Mouse (Mus musculus) lung, postnatal 0 days (tissue): ENCODE results near the gene Grm1. TPM values are rescaled to one million over a fixed set of nuclear protein-coding genes. Genes with fewer than 3 reads are reported as not detected.

Source experiments
- ATAC-seq: fragments of 200-750 bp; cut with Nextera tagmentation; 2 replicates; pipeline ENCODE4 v1.8.0; 2017; ENCODE audit warnings: moderate library complexity
- DNase-seq: peaks from one replicate; pipeline ENCODE4 v3.0.0-alpha.2; 2016; ENCODE audit warnings: low spot score
- H3K27ac ChIP-seq: fragments of 300-500 bp; sonication (generic); 2 replicates; pipeline ENCODE4 v1.5.1; 2014; ENCODE audit warnings: antibody characterized with exemption, mild to moderate bottlenecking, low read length, mixed read lengths
- H3K27me3 ChIP-seq: fragments of 300-500 bp; sonication (generic); replicated peaks from 2 replicates; pipeline ENCODE4 v1.6.1; 2014; ENCODE audit warnings: low read length, mixed read lengths; ENCODE audit not compliant: insufficient read depth
- H3K36me3 ChIP-seq: fragments of 300-500 bp; sonication (generic); 2 replicates; pipeline ENCODE4 v1.6.1; 2014; ENCODE audit warnings: low read length, mixed read lengths; ENCODE audit not compliant: insufficient read depth
- H3K4me1 ChIP-seq: fragments of 300-500 bp; sonication (generic); 2 replicates; pipeline ENCODE4 v1.6.1; 2014; ENCODE audit warnings: antibody characterized with exemption, low read depth, low read length, mixed read lengths; ENCODE audit not compliant: insufficient read depth
- H3K4me2 ChIP-seq: fragments of 300-500 bp; sonication (generic); replicated peaks from 2 replicates; pipeline ENCODE4 v1.6.1; 2014; ENCODE audit warnings: low read depth, mild to moderate bottlenecking, low read length, moderate library complexity, mixed read lengths
- H3K4me3 ChIP-seq: fragments of 300-500 bp; sonication (generic); 2 replicates; pipeline ENCODE4 v1.5.1; 2014; ENCODE audit warnings: low read depth, low read length
- H3K9ac ChIP-seq: fragments of 300-500 bp; sonication (generic); replicated peaks from 2 replicates; pipeline ENCODE4 v1.6.1; 2014; ENCODE audit warnings: low read depth, mild to moderate bottlenecking
- H3K9me3 ChIP-seq: fragments of 300-500 bp; sonication (generic); 2 replicates; pipeline ENCODE4 v1.6.1; 2016; ENCODE audit warnings: low read length, mixed read lengths
- CTCF ChIP-seq: IDR thresholded peaks from 2 replicates; pipeline ENCODE4 v1.5.1; 2016; ENCODE audit warnings: antibody characterized with exemption, mild to moderate bottlenecking
- EP300 ChIP-seq: IDR thresholded peaks from 2 replicates; pipeline ENCODE4 v1.6.1; 2016; ENCODE audit warnings: antibody characterized with exemption, mild to moderate bottlenecking, control low read depth
- WGBS: fragments of 180-500 bp; shearing (Covaris S2); extraction: QIAGEN DNeasy Blood & Tissue Kit; methylation state at CpG from one replicate; pipeline ENCODE4 v1.1.7; 2014; 5-methylcytosine and 5-hydroxymethylcytosine counted together
- polyA plus RNA-seq: library from polyadenylated mRNA; unstranded; fragments of >200 nt; fragmentation: Nextera tagmentation; extraction: Ambion mirVana; gene quantifications from 2 replicates; pipeline ENCODE4 v1.2.1, GENCODE M21; 2015

The Grm1 gene
- polyA plus RNA-seq, 1 experiment from 2014 or later = not detected

- Histone ChIP-seq H3K27me3 (no peaks in the 10 kb centered on the region), H3K36me3 (no peaks in the 10 kb centered on the region), H3K4me2 (no peak overlapping the region), H3K27ac (no peak overlapping the region), H3K9me3 (no peaks in the 10 kb centered on the region), H3K4me1 (no peaks in the 10 kb centered on the region), H3K4me3 (no peak overlapping the region), H3K9ac (no peak overlapping the region)
- WGBS = 22% methylated on average over 1 of the region's 1 CpGs
- ATAC-seq = no peak
- TF ChIP-seq CTCF (no peak), EP300 (no peak)
- DNase-seq = peak; percentile 60
These were observed 345.0 kb downstream of the Grm1 start for GRCm38 (mm10) chr10:10737041-10737681.

GRCm38 (mm10) chr10:10734561-10734960, 347.6 kb downstream of the Grm1 start:
- ATAC-seq (no peak), DNase-seq (no peak)
- Histone ChIP-seq H3K4me3 (no peak overlapping the region), H3K9me3 (no peaks in the 10 kb centered on the region), H3K27me3 (no peaks in the 10 kb centered on the region), H3K4me1 (no peaks in the 10 kb centered on the region), H3K36me3 (no peaks in the 10 kb centered on the region), H3K4me2 (no peak overlapping the region), H3K9ac (no peak overlapping the region), H3K27ac (no peak overlapping the region)
- no peak for TF ChIP-seq EP300
- TF ChIP-seq CTCF = no peak
- WGBS = 43% methylated on average over 5 of the region's 5 CpGs

DNA sequence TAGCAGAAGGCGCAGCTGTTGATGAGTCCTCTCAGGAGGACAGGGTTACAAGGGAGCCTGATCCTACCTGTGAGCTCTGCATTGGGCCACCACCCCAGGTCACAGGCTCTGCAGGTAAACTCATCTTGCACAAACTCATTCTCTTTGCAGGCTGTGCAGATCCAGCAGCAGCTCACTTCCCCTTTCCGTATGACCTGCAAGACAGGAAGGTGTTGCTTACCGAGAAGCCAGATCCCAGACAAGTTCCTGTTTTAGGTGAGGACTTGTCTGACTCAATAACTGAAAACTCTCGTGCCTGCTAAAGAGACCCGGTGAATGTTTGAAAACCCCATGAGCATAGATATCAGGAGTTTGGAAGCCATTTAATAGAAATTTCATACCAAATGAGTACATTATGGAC, 349.1 kb downstream of the Grm1 start:
- no peaks in the 10 kb centered on the region for H3K36me3 ChIP-seq
- no peaks in the 10 kb centered on the region for H3K9me3 ChIP-seq
- peak; percentile 20 for DNase-seq
- H3K27me3 ChIP-seq = no peaks in the 10 kb centered on the region
- no peak overlapping the region for H3K9ac ChIP-seq
- H3K27ac ChIP-seq = no peak overlapping the region
- ATAC-seq = 0 out of 2 replicates have a peak, but pooled peaks have one; percentile 17
- WGBS = 67% methylated on average over 5 of the region's 5 CpGs
- no peak overlapping the region for H3K4me2 ChIP-seq
- TF ChIP-seq CTCF (no peak), EP300 (no peak)
- H3K4me3 ChIP-seq = no peak overlapping the region
- H3K4me1 ChIP-seq = no peaks in the 10 kb centered on the region

DNA sequence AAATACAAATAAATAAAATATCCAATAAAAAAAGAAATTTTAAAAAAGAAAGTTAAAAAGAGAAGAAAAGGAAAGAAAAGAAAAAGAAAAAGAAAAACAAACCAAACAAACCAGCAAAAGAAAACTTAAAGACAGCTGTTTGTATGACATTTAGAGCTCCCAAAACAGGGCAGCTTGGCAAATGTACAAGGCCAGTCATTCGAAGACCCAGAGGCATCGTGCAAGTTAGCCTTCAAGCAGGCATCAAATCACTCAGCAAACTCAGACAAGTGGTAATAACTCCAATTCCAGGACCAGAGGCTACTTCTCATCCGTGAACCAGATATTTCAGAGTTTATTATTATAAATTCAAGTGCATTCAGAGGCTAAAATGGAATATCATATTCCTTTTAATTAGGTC, 355.7 kb downstream of the Grm1 start:
- Histone ChIP-seq H3K9ac (no peak overlapping the region), H3K27ac (no peak overlapping the region), H3K27me3 (no peaks in the 10 kb centered on the region), H3K4me1 (no peaks in the 10 kb centered on the region), H3K4me3 (no peak overlapping the region), H3K9me3 (no peaks in the 10 kb centered on the region), H3K36me3 (no peaks in the 10 kb centered on the region), H3K4me2 (no peak overlapping the region)
- no peak for TF ChIP-seq CTCF
- TF ChIP-seq EP300 = no peak
- ATAC-seq = no peak
- DNase-seq = no peak
- WGBS = 63% methylated on average over 3 of the region's 3 CpGs

DNA sequence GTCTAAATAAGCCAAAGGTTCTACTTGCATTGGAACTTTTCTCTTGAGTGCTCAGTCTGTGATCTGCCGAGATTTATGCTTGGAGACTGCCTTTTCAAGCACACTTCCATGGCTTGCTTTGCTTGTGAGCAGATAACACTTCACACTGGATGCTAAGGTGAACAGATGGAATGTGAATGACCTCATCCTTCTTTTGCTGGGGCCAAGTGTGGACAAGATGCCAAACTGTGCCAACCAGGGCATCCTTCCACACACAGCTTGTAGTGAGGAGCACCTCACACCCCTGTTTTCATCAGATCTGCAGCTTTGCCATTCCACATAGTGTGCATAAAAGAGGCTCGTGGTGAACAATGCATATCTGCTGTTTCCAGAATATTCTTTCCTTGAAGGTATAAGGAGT, 371.3 kb downstream of the Grm1 start:
- H3K9ac ChIP-seq = no peak overlapping the region
- H3K27me3 ChIP-seq = no peaks in the 10 kb centered on the region
- no peak for TF ChIP-seq CTCF
- H3K9me3 ChIP-seq = no peaks in the 10 kb centered on the region
- DNase-seq (no peak), ATAC-seq (no peak)
- H3K4me2 ChIP-seq = no peak overlapping the region
- H3K36me3 ChIP-seq = no peaks in the 10 kb centered on the region
- 53% methylated on average over 2 of the region's 2 CpGs for WGBS
- no peak overlapping the region for H3K4me3 ChIP-seq
- H3K4me1 ChIP-seq = no peaks in the 10 kb centered on the region
- no peak overlapping the region for H3K27ac ChIP-seq

DNA sequence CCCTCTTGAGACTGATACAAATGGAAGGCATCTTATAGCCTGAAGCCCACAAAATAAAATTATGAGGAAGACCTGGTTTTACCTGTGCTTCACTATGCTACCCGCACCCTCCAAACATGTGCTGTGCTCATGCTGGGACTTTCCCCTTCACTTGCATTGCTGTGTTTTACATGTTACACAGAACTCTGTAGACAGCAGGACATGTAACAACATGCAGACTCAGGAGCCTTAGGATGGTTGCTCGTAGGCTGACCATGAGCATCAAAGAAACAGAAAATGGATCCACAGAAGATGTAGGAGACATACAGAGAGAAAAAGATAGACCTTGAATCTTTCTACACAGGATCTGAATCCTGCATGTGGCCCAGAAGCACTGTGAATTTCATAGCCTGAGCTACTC, 371.8 kb downstream of the Grm1 start:
- ATAC-seq = no peak
- Histone ChIP-seq H3K27ac (no peak overlapping the region), H3K9ac (no peak overlapping the region), H3K36me3 (no peaks in the 10 kb centered on the region), H3K4me3 (no peak overlapping the region), H3K27me3 (no peaks in the 10 kb centered on the region), H3K4me2 (no peak overlapping the region), H3K9me3 (no peaks in the 10 kb centered on the region), H3K4me1 (no peaks in the 10 kb centered on the region)
- 85% methylated on average over 2 of the region's 2 CpGs for WGBS
- TF ChIP-seq CTCF (no peak), EP300 (no peak)
- no peak for DNase-seq

DNA sequence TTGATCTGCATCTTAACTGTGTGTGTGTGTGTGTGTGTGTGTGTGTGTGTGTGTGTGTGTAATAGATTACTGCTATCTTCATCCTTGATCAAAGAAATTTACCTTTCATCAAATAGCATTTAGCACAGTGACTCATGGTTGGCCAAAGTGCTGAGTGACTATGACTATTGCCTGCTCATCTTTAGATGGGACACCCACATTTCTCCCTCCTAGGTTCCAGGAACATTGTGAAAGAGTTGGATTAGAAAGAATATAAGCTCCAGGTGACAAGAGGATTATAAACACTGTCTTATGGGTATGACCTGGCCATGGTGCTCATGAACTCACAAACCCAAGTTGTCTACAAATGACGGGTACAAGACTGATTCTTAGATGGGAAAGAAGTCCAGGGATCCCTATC, 374.1 kb downstream of the Grm1 start:
- 76% methylated on average over 1 of the region's 1 CpGs for WGBS
- H3K27me3 ChIP-seq = no peaks in the 10 kb centered on the region
- no peak overlapping the region for H3K4me3 ChIP-seq
- no peak overlapping the region for H3K4me2 ChIP-seq
- no peak for TF ChIP-seq EP300
- H3K36me3 ChIP-seq = no peaks in the 10 kb centered on the region
- no peaks in the 10 kb centered on the region for H3K9me3 ChIP-seq
- DNase-seq (no peak), ATAC-seq (no peak)
- no peak overlapping the region for H3K27ac ChIP-seq
- H3K4me1 ChIP-seq = no peaks in the 10 kb centered on the region
- H3K9ac ChIP-seq = no peak overlapping the region
